Mouse (Mus musculus) ES-Bruce4 (cell line): ENCODE data around the gene Cdc26.

ENCODE experiments used
- CTCF ChIP-seq: IDR thresholded peaks from one replicate; pipeline ENCODE4 v1.8.1; 2011; ENCODE audit warnings: low read depth, low read length
- EP300 ChIP-seq: IDR thresholded peaks from 2 replicates; pipeline ENCODE4 v1.6.1; 2011; ENCODE audit warnings: low read depth, low read length; ENCODE audit not compliant: insufficient read depth
- POLR2A ChIP-seq: IDR thresholded peaks from one replicate; pipeline ENCODE4 v1.8.1; 2011; ENCODE audit warnings: low read length; ENCODE audit not compliant: insufficient read depth

DNA sequence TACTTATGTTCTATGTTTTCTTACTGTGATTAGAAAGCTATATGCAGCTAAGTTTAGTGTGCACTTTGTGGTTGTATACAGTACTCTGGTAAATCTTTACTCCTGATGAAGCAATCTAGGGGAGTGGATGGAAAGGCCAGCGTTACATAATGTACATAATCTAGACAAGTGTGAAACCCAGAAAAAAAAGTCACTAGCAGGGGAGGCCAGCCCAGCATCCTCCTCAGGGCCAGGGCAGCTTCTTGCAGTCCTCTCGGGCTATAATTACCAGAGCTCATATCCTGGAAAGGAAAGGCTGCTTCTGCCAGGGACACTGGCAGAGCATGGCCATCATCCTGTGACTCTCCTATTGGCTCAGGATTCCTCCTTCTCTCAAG lies 60.1 kb downstream of the Cdc26 start:
- TF ChIP-seq EP300 (no peak), CTCF (no peak), POLR2A (no peak)
